Mouse (Mus musculus) naive thymus-derived CD4-positive, alpha-beta T cell, adult 2 months (primary cell): ENCODE measurements at regions not wholly inside any gene's neighbourhood (a gene's known extent, or its start where the extent isn't known, plus 50 kb on each side); places are given as distances from the start of the nearest gene placed in this dataset.

Experiments
- DNase-seq: peaks from one replicate; pipeline ENCODE4 v3.0.0-alpha.2; 2011; ENCODE audit warnings: low read depth

GRCm38 (mm10) chr13:102380667-102381066, 312.7 kb upstream of the Cd180 start:
- no peak for DNase-seq

- DNase-seq, result no peak
Measured at GRCm38 (mm10) chr13:102391911-102392310, 301.4 kb upstream of the Cd180 start.

DNA sequence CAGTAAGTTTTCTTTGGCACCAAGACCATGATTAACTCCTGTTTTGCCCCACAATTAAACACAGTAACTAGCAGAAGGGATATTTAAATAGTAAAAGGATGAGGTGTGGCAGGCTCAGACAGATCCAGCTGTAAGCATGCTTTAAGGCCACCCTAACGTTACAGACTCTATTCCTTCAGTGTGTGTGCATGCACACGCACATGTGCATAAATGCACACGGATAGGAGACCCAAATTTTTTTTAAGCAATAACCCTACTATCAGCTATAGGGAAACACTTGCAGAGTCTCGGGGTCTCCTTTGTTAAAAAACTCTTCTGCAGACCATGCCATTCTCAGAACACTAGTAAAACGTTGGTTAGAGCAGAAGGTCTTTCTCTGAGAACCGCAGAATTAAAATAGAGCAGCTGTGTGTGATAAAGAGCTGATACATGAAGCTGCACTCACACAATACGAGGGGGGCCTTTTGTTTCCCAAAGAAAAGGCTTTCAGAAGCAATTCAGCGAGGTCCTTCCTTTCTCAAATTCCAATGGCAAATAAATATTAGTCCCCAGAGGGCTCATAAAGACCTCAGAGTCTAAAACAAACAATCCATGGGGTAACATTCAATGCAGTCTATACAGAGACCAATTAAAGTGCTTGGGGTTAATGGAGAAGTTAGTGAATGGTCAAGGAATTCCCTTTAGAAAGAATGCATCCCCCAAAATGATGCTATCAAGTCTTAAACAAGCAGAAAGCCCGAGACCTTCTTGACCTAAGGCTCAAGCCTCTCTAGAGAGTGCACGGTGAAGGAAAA, 300.3 kb upstream of the Cd180 start:
- no peak for DNase-seq

GRCm38 (mm10) chr13:102393662-102393970, 299.7 kb upstream of the Cd180 start:
- DNase-seq, result no peak

DNA sequence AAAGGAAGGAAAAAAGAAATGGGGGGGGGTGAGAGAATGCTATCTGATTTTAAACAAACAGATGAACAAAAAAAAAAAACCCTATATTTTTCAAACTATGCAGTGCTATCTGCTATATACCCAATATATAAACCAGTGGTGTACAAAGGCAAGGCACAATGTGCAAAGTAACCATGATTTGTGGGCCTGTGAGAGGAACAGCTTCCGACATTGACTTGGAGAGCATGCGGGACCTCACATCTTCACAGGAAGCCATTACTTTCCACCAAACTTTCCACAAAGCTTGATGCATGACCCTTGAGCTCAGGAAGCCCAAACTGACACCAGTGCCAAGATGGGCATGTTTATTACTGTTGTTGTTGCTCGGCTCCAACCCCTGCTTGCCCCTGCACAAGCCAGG, 299.3 kb upstream of the Cd180 start:
- DNase-seq, result no peak

DNA sequence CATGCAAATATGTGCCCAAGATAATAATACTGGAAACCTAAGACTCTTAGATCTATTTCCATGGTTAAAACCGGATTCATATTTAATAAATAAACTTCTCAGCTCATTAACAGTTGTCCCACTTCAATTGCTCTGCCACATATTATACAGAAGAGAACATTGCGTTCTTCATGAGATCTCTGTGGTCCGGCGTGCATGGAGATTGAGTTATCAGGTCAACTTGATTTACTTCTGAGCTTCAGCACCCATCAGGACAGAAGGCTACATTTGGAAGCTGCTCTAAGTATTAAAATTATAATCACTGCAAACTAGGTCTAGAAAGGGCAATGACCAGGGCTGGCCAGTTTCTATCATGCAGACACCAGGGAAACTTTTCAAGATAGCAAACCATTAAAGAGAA, 295.9 kb upstream of the Cd180 start:
- DNase-seq, result no peak

- no peak for DNase-seq
Measured at GRCm38 (mm10) chr13:102411840-102412239, 281.5 kb upstream of the Cd180 start.

GRCm38 (mm10) chr13:102434372-102434954, 258.9 kb upstream of the Cd180 start:
- DNase-seq, result no peak

- DNase-seq, result no peak
Measured at GRCm38 (mm10) chr13:102442676-102443075, 250.7 kb upstream of the Cd180 start.

DNA sequence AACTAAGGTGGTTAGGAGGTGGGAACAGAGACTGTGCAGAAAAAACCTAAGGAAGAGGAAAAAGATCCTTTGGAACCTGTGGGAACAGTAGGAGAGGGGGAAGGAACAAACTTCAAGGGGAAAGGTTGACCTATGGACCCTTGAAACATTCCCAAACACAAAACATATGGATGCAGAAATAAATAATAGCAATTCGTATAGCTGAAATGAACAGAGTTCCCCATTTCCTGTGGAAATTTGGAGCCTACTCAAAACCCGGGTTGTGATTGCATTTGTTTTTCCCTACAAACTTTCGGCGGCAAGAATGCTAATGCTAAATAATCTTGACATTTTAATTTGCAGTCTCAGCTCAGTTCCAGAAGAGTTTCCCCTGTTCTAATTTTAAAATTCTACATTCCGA, 246.0 kb upstream of the Cd180 start:
- DNase-seq, result no peak

GRCm38 (mm10) chr13:102449416-102450121, 243.8 kb upstream of the Cd180 start:
- no peak for DNase-seq

- DNase-seq, result no peak
Measured at GRCm38 (mm10) chr13:102451176-102451575, 242.2 kb upstream of the Cd180 start.

DNA sequence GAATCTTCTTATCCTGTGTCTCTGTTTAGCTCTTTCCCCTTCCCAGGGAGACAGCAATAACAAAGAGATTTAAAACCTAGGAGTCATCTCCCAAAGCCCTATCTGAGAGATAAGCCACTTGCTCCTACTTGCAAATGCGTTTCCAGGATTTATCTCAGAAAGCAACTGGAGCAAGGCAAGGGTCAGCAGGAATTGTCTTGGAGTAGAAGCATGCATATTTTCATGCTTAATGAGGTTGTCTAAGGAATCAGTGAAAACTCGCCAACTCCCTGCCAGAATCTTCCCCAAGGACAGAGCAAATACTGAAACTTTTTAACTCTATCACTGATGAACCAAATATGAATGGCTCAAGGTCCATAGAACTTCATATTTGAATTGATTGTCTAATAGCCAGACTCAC, 234.6 kb upstream of the Cd180 start:
- DNase-seq, result no peak

DNA sequence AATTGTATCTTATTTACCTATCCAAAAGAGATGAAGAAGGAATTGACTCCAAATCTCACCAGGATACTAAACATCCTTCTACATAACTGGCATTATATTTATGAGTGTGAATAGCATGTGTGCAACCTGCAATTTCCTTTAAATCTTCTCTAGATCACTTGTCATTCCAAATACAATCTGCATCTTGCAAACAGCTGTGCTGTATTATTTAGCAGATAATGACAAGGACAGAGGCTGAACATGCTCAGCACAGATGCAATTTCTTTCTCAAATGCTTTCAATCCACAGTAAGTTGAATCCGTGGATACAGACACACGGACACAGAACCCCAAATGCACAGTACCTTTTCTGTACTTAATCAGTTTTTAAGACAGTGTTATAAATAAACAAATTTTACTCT, 229.4 kb upstream of the Cd180 start:
- DNase-seq, result no peak

DNA sequence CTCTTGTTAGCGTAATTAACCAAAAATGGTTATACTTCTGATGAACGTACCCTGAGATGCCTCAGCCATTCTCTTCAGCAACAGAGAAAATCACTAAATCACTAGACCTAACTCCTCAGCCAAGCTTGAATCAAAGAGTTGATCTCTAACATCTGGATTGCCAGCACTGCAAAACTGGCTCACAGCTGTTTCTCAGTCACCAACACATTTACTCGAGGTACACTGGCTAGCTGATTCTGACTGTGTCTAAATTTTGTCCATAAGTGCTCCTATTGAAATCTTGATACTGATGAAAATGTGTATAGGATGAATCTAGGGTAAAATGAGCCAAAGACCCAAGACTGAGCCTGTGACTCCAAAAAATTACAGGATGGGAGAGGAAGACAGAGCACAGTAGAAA, 211.5 kb upstream of the Cd180 start:
- DNase-seq, result no peak

GRCm38 (mm10) chr13:102482451-102482850, 210.9 kb upstream of the Cd180 start:
- no peak for DNase-seq

- no peak for DNase-seq
Measured at GRCm38 (mm10) chr13:102487416-102488097, 205.8 kb upstream of the Cd180 start.

GRCm38 (mm10) chr13:102491370-102491769, 202.0 kb upstream of the Cd180 start:
- DNase-seq, result no peak

DNA sequence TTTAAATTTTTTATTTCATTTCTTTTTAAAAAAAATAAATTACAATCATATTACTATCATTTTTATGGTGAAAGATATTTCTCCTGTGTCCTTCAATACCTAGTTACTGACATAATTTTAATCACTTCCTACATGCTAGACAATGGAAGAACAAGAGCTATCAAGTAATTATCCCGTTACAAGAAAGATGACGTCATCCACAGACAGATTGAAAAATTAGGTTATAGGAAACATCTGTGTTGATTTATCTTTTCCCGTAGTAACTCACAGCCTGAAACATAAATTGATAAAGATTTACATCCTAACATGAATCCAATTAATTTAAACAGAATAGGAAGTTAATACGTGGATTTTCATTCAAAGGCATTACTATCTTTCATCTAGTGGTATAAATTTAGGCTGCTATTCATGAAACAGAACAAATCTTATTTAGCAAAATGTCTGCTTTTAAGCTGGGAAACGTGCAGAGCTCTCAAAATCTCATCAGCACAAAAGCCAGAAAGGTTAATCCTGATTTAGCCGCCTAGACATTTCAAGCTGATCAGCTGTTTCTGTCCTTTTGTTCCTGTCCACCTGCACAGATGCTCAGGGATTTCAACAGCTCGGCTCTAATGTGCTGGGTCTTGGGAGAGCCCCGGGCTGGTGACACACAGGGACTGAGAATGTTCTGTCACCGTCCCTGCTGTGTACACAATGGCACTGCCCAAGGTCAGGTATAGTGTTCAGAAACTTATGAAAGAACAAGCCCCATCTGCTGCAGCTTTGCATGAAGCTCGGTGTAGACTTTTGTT, 189.0 kb upstream of the Cd180 start:
- no peak for DNase-seq

- no peak for DNase-seq
Measured at GRCm38 (mm10) chr13:102507226-102507625, 186.1 kb upstream of the Cd180 start.

DNA sequence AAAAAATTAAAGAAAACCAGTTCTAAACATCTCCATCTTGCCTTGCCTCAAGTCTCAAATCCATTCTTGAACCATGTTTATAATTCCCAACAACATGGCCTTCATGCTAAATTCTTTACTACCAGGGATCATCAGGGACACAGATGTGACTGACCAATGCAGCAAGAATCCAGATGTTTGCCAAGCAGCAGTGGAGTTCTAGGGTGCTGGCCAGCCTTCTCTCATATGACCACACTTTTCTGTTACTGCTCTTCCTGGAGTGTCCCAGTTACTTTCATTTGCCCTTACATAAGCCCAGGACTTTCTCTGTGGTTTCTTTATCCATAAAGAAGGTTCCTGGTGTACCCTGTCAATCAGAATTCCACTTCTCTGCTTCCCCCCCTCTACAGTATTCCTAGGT, 185.4 kb upstream of the Cd180 start:
- no peak for DNase-seq

DNA sequence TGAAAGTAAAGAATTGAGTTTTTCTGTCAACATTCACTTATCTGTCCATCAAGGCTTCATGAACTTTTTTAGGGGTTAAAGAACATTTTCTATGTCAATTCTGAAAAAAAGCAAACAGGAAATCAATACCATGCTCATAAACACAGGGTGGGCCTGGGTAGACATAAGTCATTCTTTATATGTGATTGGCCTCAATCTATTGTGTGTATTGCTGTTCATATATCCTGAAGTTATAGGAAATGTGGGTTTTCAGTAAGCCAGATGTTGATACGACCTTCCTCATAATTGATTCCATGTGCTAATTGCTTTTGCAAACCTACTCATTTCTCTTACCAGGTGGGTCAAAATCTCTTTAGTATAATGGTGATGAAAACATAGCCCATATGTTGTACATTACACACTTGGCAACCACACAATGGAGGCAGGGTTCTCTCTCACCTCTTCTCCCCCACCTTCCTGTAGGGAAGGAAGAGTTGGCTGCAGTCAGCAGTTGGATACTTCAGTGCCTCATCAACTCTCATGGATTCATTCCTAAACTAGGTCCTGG, 182.6 kb upstream of the Cd180 start:
- DNase-seq, result no peak
